Mouse (Mus musculus): ENCODE measurements around the gene Atp6v1g1. TPM values are rescaled to one million over a fixed set of nuclear protein-coding genes. Genes with fewer than 3 reads are reported as not detected.

Atp6v1g1 gene
- polyA plus RNA-seq (2015; fragmentation: Nextera tagmentation; extraction: Ambion mirVana) = 271 and 284 TPM in 2 replicates

DNA sequence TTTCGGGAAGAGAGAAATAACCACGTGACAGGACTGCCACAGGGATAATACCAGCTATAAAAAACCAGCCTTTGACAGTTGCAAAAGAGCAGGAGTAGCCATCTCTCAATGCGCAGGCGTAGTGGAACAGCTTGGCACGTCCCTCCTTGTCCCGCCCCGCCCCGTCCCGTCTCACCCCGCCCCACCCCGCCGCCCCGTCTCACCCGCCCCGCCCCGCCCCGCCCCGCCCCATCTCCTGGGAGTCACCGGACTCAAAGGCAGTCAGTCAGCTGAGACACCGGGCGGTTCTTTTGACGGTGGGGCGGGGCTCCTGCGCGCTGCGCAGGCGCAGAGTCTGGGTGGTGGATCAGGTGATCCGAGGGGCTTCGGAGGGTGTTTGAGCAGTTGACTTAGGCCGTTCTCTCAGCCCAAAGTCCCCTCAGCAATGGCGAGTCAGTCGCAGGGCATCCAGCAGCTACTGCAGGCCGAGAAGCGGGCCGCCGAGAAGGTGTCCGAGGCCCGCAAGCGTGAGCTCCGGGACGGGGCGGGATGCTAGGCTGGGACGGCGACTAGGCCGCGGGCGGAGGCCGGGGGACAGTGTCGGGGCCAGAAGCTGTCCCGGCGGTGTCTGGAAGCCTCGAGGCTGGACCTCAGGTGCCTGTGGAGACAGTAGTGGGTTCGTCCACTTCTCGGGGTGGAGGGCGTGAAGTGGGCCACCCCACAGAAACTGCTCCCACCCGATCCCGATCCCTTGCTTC, at the start of gene Atp6v1g1:
Gene Atp6v1g1, plus strand, starts transcription at position 279 of the 737 bp plus-strand sequence.
- H3K27me3 ChIP-seq (ENCODE audit: control insufficient read depth, insufficient read depth, low read depth, low read length) = no peaks in the 10 kb centered on the region
- peaks cover 13% of the 10 kb centered on the region for H3K36me3 ChIP-seq (ENCODE audit: control insufficient read depth, insufficient read depth, low read length)
- H3K27ac ChIP-seq (ENCODE audit: low read length) = peak within 1 kb of the TSS; percentile 82
- peak within 1 kb of the TSS; percentile 85 for H3K4me2 ChIP-seq (ENCODE audit: low read depth, low read length)
- H3K9me3 ChIP-seq (ENCODE audit: control insufficient read depth, low read length) = no peaks in the 10 kb centered on the region
- peaks cover 27% of the 10 kb centered on the region for H3K4me1 ChIP-seq (replicated peaks; ENCODE audit: control insufficient read depth, insufficient read depth, low read length)
- H3K9ac ChIP-seq (ENCODE audit: low read length) = peak within 1 kb of the TSS; percentile 97
- peak; percentile 97 for ATAC-seq (ENCODE audit: low read depth)
- H3K4me3 ChIP-seq (ENCODE audit: low read length) = peak within 1 kb of the TSS; percentile 89
- 0% methylated on average over 47 of the region's 57 CpGs for WGBS

DNA sequence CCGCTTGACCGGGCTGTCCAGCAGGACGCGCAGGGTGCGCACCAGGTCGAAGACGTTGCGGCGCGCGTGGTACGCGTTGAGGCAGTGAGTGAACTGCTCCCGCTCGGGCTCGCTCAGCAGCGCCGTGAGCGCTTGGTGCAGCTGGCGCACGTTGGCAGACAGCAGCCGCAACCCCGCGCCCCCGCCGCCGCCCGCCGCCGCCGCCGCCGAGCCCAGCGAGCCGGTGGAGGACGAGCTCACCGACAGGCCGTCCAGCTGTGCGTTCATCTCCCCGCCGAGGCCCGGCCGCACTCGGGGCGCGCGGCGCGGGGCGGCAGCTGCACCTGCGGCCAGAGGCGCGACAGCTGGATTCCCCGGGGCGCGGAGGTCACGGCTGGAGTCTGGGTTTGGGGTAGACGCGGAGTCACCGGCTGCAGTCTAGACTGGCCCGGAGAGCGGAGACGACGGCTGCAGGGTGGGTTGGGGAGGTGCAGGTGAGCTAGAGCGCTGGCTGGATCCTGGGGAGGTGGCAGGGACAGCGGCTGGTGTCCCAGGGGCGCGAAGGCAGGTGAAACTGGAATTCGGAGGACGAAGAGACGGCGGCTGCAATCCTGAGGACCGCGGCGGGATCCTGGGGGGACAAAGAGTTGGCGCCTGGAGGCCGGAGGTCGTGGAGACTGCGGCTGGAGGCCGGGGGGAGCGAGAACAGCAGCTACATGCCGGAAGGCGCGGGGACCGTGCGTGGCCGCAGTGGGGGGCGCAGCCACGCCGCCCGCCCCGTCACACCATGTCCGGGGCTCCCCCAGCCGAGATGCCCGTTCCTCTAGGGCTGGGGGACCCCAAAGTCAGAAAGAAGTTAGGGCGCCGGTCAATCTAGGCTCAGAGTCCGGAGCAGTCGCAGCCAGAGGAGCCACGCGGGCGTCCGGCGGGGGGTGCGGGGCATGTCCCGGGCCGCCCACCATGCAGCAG, 49.3 kb upstream of the Atp6v1g1 start:
- H3K27ac ChIP-seq (ENCODE audit: low read length) = no peak overlapping the region
- ATAC-seq (ENCODE audit: low read depth) = peak; percentile 66
- WGBS = under 1% methylated on average over 90 of the region's 107 CpGs
- H3K9me3 ChIP-seq (ENCODE audit: control insufficient read depth, low read length) = no peaks in the 10 kb centered on the region
- H3K4me3 ChIP-seq (ENCODE audit: low read length) = peak overlapping the region; percentile 73
- peak overlapping the region; percentile 97 for H3K4me2 ChIP-seq (ENCODE audit: low read depth, low read length)
- peak overlapping the region; percentile 84 for H3K9ac ChIP-seq (ENCODE audit: low read length)
- H3K36me3 ChIP-seq (ENCODE audit: control insufficient read depth, insufficient read depth, low read length) = no peaks in the 10 kb centered on the region
- peaks cover 26% of the 10 kb centered on the region for H3K27me3 ChIP-seq (ENCODE audit: control insufficient read depth, insufficient read depth, low read depth, low read length)
- H3K4me1 ChIP-seq (replicated peaks; ENCODE audit: control insufficient read depth, insufficient read depth, low read length) = peaks cover 18% of the 10 kb centered on the region

DNA sequence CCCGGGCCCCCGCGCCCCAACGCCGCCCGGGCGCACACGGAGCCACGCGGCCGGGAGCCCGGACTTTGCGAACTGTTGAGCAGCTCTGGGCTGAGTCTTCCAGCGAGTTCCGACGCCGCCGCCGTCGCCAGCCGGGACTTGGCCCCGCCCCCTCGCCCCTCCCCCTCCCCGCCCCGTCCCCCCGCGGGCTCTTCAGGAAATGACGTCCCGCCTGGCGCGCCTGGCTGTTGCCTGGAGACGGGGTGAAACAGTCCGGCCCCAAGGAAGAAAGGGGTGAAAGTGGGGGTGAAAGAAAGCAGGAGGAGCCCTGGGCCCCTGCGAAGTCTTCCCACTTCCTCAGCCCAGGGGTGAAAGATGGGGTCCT, 48.7 kb upstream of the Atp6v1g1 start, which contains the start of gene Whrn:
Gene Whrn, minus strand, starts transcription at position 77 of the 364 bp plus-strand sequence.
- WGBS = 0% methylated on average over 24 of the region's 34 CpGs

DNA sequence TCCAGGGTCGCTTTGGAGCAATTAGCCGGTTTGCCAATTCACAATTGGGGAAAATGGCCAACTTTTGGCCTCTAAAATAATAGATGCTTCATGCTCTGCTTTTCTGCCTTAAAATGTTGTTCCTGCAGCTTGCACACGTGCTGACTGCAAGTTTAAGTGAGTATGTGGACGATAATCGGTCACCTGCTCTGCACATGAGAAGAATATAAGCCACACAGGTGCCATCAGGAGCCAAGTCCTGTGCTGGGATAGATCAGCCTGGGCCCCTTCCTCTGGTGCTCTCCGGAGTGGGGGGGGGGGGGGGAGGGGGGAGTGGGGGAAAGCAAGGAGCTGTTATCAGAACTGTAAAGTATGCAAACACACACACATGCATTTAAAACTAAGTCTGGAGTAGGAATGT, 48.3 kb upstream of the Atp6v1g1 start:
- no peak overlapping the region for H3K27ac ChIP-seq (ENCODE audit: low read length)
- no peaks in the 10 kb centered on the region for H3K9me3 ChIP-seq (ENCODE audit: control insufficient read depth, low read length)
- no peak for ATAC-seq (ENCODE audit: low read depth)
- peak overlapping the region; percentile 97 for H3K4me2 ChIP-seq (ENCODE audit: low read depth, low read length)
- H3K36me3 ChIP-seq (ENCODE audit: control insufficient read depth, insufficient read depth, low read length) = no peaks in the 10 kb centered on the region
- peaks cover 26% of the 10 kb centered on the region for H3K27me3 ChIP-seq (ENCODE audit: control insufficient read depth, insufficient read depth, low read depth, low read length)
- WGBS = 12% methylated on average over 5 of the region's 6 CpGs
- peaks cover 18% of the 10 kb centered on the region for H3K4me1 ChIP-seq (replicated peaks; ENCODE audit: control insufficient read depth, insufficient read depth, low read length)
- H3K4me3 ChIP-seq (ENCODE audit: low read length) = peak overlapping the region; percentile 73
- H3K9ac ChIP-seq (ENCODE audit: low read length) = peak overlapping the region; percentile 70

More for the DNA sequence above, 48.7 kb upstream of the Atp6v1g1 start, which contains the start of gene Whrn:
- Histone ChIP-seq H3K4me2 (ENCODE audit: low read depth, low read length) (peak within 1 kb of the TSS; percentile 97), H3K9ac (ENCODE audit: low read length) (peak within 1 kb of the TSS; percentile 84), H3K4me3 (ENCODE audit: low read length) (peak within 1 kb of the TSS; percentile 73), H3K27me3 (ENCODE audit: control insufficient read depth, insufficient read depth, low read depth, low read length) (peaks cover 26% of the 10 kb centered on the region), H3K4me1 (replicated peaks; ENCODE audit: control insufficient read depth, insufficient read depth, low read length) (peaks cover 18% of the 10 kb centered on the region), H3K36me3 (ENCODE audit: control insufficient read depth, insufficient read depth, low read length) (no peaks in the 10 kb centered on the region), H3K27ac (ENCODE audit: low read length) (no peak within 1 kb of the TSS), H3K9me3 (ENCODE audit: control insufficient read depth, low read length) (no peaks in the 10 kb centered on the region)
- ATAC-seq (ENCODE audit: low read depth) = peak; percentile 91

DNA sequence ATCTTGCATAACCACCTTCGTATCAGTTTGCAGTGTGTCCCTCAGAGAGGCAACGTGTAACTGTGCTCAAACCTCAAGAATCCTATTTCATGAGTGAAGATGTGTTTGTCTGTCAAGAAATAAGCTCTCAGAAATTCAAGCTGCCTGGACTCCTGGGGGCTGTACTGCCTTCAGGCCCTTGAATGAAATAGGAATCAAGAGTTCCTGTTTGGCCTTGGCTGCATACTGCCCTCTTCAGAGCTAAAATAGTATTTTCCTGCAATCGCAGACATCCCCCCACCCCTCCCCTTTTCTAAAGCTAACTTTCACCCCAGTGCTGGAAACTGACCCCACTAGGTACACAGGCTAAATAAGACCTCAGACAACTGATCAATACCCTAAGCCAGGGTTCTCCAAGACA, 46.2 kb upstream of the Atp6v1g1 start:
- Histone ChIP-seq H3K4me2 (ENCODE audit: low read depth, low read length) (no peak overlapping the region), H3K27me3 (ENCODE audit: control insufficient read depth, insufficient read depth, low read depth, low read length) (peaks cover 23% of the 10 kb centered on the region), H3K4me1 (replicated peaks; ENCODE audit: control insufficient read depth, insufficient read depth, low read length) (peaks cover 18% of the 10 kb centered on the region), H3K4me3 (ENCODE audit: low read length) (no peak overlapping the region), H3K36me3 (ENCODE audit: control insufficient read depth, insufficient read depth, low read length) (no peaks in the 10 kb centered on the region), H3K9me3 (ENCODE audit: control insufficient read depth, low read length) (no peaks in the 10 kb centered on the region), H3K9ac (ENCODE audit: low read length) (no peak overlapping the region), H3K27ac (ENCODE audit: low read length) (no peak overlapping the region)
- no peak for ATAC-seq (ENCODE audit: low read depth)
- WGBS = 27% methylated on average over 3 of the region's 3 CpGs

DNA sequence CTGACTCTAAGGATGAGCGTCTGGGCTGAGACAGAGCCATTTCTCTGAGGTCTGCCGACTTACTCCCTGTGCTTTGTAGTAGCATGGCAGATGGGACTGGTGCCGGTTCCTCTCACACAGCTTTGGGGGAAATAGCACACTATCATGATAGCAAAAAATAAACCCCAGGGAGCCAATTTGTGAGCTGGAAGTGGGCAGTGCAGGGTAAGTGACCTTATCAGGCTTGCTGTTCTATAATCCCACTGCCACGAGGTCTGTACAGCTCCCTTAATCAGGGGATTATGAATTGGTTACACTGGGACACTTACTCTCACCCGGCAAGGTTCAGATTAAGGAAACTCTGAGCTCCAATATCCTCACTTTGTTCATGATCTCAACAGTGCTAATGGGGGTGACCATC, 43.5 kb upstream of the Atp6v1g1 start:
- Histone ChIP-seq H3K9me3 (ENCODE audit: control insufficient read depth, low read length) (no peaks in the 10 kb centered on the region), H3K4me3 (ENCODE audit: low read length) (no peak overlapping the region)

DNA sequence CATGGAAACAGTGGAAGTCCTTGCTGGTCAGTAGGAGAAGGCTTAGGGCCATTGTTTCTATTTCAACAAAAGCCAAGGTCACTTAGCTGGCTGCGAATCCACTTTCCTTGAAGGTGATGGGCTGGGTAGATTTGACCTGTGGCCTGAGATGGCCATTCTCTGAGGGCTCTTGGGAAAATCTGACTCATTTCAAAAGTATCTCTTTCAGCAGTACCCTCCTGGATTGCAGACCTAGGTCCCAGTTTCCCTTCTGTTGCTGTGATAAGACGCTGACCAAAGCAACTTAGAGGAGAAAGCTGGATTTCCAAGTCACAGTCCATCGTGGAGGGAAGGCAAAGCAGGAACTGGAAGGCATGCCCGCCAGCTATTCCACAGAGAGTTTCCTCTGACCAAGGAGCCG, 40.6 kb upstream of the Atp6v1g1 start:
- H3K27me3 ChIP-seq (ENCODE audit: control insufficient read depth, insufficient read depth, low read depth, low read length) = peaks cover 2% of the 10 kb centered on the region; the same call in 1 of the 2 replicates
- H3K9ac ChIP-seq (ENCODE audit: low read length) = no peak overlapping the region
- no peaks in the 10 kb centered on the region for H3K36me3 ChIP-seq (ENCODE audit: control insufficient read depth, insufficient read depth, low read length)
- ATAC-seq (ENCODE audit: low read depth) = no peak
- no peak overlapping the region for H3K4me2 ChIP-seq (ENCODE audit: low read depth, low read length)
- no peak overlapping the region for H3K4me3 ChIP-seq (ENCODE audit: low read length)
- H3K4me1 ChIP-seq (replicated peaks; ENCODE audit: control insufficient read depth, insufficient read depth, low read length) = no peaks in the 10 kb centered on the region
- WGBS = 74% methylated on average over 5 of the region's 5 CpGs
- no peak overlapping the region for H3K27ac ChIP-seq (ENCODE audit: low read length)
- H3K9me3 ChIP-seq (ENCODE audit: control insufficient read depth, low read length) = no peaks in the 10 kb centered on the region

More for the DNA sequence above, 43.5 kb upstream of the Atp6v1g1 start:
- Histone ChIP-seq H3K27me3 (ENCODE audit: control insufficient read depth, insufficient read depth, low read depth, low read length) (peaks cover 8% of the 10 kb centered on the region), H3K36me3 (ENCODE audit: control insufficient read depth, insufficient read depth, low read length) (no peaks in the 10 kb centered on the region), H3K4me1 (replicated peaks; ENCODE audit: control insufficient read depth, insufficient read depth, low read length) (peaks cover 4% of the 10 kb centered on the region; the same call in 1 of the 2 replicates), H3K27ac (ENCODE audit: low read length) (no peak overlapping the region), H3K4me2 (ENCODE audit: low read depth, low read length) (no peak overlapping the region), H3K9ac (ENCODE audit: low read length) (no peak overlapping the region)
- WGBS = 49% methylated on average over 5 of the region's 5 CpGs
- ATAC-seq (ENCODE audit: low read depth) = no peak

DNA sequence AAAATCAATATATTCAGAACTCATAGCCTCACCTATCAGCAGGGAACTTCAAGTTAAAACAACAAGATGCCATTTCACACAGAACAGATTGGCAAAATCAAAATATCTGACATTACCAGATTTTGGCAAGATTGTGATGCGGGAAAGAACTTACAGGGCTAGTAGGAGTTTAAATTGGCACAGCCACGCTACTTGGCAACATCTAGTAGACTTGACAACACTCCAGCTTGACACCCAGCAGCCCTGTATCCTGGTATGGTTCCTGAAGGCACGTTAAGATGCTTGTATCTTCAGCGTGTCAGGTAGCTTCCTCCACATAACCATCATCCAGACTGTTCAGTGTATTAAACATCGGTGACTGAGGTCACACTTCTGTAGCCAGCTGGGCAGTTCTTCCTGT, 37.1 kb upstream of the Atp6v1g1 start:
- Histone ChIP-seq H3K9ac (ENCODE audit: low read length) (no peak overlapping the region), H3K4me2 (ENCODE audit: low read depth, low read length) (no peak overlapping the region), H3K9me3 (ENCODE audit: control insufficient read depth, low read length) (no peaks in the 10 kb centered on the region), H3K36me3 (ENCODE audit: control insufficient read depth, insufficient read depth, low read length) (no peaks in the 10 kb centered on the region), H3K4me3 (ENCODE audit: low read length) (no peak overlapping the region), H3K4me1 (replicated peaks; ENCODE audit: control insufficient read depth, insufficient read depth, low read length) (no peaks in the 10 kb centered on the region), H3K27me3 (ENCODE audit: control insufficient read depth, insufficient read depth, low read depth, low read length) (no peaks in the 10 kb centered on the region), H3K27ac (ENCODE audit: low read length) (no peak overlapping the region)
- WGBS = 67% methylated on average over 5 of the region's 5 CpGs
- no peak for ATAC-seq (ENCODE audit: low read depth)

DNA sequence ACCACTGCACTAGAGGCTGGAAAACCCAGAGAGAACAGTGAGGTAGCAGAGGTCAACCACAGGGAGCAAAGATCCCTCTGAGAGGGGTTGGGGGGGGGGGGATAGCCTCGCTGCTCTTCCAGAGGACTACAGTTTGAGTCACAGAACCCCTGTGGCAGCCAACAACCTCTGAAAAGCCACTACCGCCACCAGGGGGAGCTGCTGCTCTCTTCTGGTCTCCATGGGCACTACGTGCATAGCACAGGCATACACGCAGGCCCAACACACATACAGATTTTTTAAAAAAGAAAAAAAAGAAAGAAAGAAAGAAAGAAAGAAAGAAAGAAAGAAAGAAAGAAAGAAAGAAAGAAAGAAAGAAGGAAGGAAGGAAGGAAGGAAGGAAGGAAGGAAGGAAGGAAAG, 36.3 kb upstream of the Atp6v1g1 start:
- no peak overlapping the region for H3K4me3 ChIP-seq (ENCODE audit: low read length)
- no peaks in the 10 kb centered on the region for H3K4me1 ChIP-seq (replicated peaks; ENCODE audit: control insufficient read depth, insufficient read depth, low read length)
- 13% methylated on average over 4 of the region's 4 CpGs for WGBS
- H3K27ac ChIP-seq (ENCODE audit: low read length) = no peak overlapping the region
- H3K9ac ChIP-seq (ENCODE audit: low read length) = no peak overlapping the region
- no peaks in the 10 kb centered on the region for H3K27me3 ChIP-seq (ENCODE audit: control insufficient read depth, insufficient read depth, low read depth, low read length)
- H3K36me3 ChIP-seq (ENCODE audit: control insufficient read depth, insufficient read depth, low read length) = no peaks in the 10 kb centered on the region
- no peak; the same call in 1 of the 2 replicates for ATAC-seq (ENCODE audit: low read depth)
- H3K4me2 ChIP-seq (ENCODE audit: low read depth, low read length) = no peak overlapping the region
- H3K9me3 ChIP-seq (ENCODE audit: control insufficient read depth, low read length) = no peaks in the 10 kb centered on the region
